Mouse (Mus musculus) heart, embryonic 15.5 days (tissue): Measurements from ENCODE around the gene Gja5. TPM values are rescaled to one million over a fixed set of nuclear protein-coding genes. Genes with fewer than 3 reads are reported as not detected.

Experiments
- ATAC-seq: fragments of 200-750 bp; cut with Nextera tagmentation; replicated peaks from 2 replicates; pipeline ENCODE4 v1.8.0; 2017; ENCODE audit warnings: low read depth, moderate TSS enrichment; ENCODE audit not compliant: insufficient number of reproducible peaks, insufficient read depth, low FRiP score
- H3K27ac ChIP-seq: fragments of 300-500 bp; sonication (generic); 2 replicates; pipeline ENCODE4 v1.5.1; 2015; ENCODE audit warnings: mild to moderate bottlenecking, inconsistent platforms
- H3K27me3 ChIP-seq: fragments of 300-500 bp; sonication (generic); 2 replicates; pipeline ENCODE4 v1.6.1; 2015; ENCODE audit warnings: inconsistent platforms
- H3K36me3 ChIP-seq: fragments of 300-500 bp; sonication (generic); 2 replicates; pipeline ENCODE4 v1.6.1; 2015; ENCODE audit warnings: mild to moderate bottlenecking, inconsistent platforms
- H3K4me1 ChIP-seq: fragments of 300-500 bp; sonication (generic); replicated peaks from 2 replicates; pipeline ENCODE4 v1.6.1; 2015; ENCODE audit warnings: inconsistent platforms
- H3K4me2 ChIP-seq: fragments of 300-500 bp; sonication (generic); 2 replicates; pipeline ENCODE4 v1.6.1; 2015; ENCODE audit warnings: inconsistent platforms, mild to moderate bottlenecking, moderate library complexity
- H3K4me3 ChIP-seq: fragments of 300-500 bp; sonication (generic); 2 replicates; pipeline ENCODE4 v1.5.1; 2015; ENCODE audit warnings: mild to moderate bottlenecking, inconsistent platforms
- H3K9ac ChIP-seq: fragments of 300-500 bp; sonication (generic); 2 replicates; pipeline ENCODE4 v1.6.1; 2015; ENCODE audit warnings: mild to moderate bottlenecking, inconsistent platforms
- H3K9me3 ChIP-seq: fragments of 300-500 bp; sonication (generic); replicated peaks from 2 replicates; pipeline ENCODE4 v1.6.1; 2016; ENCODE audit warnings: inconsistent platforms
- WGBS: fragments of 180-500 bp; shearing (Covaris S2); methylation state at CpG from one replicate; pipeline ENCODE4 v1.1.7; 2015; ENCODE audit warnings: mixed read lengths; 5-methylcytosine and 5-hydroxymethylcytosine counted together
- polyA plus RNA-seq: library from polyadenylated mRNA; unstranded; fragments of >200 nt; fragmentation: Nextera tagmentation; extraction: Ambion mirVana; gene quantifications from 2 replicates; pipeline ENCODE4 v1.2.1, GENCODE M21; 2015

Gene Gja5
- polyA plus RNA-seq, 1 experiment from 2014 or later, result 78.7 TPM

DNA sequence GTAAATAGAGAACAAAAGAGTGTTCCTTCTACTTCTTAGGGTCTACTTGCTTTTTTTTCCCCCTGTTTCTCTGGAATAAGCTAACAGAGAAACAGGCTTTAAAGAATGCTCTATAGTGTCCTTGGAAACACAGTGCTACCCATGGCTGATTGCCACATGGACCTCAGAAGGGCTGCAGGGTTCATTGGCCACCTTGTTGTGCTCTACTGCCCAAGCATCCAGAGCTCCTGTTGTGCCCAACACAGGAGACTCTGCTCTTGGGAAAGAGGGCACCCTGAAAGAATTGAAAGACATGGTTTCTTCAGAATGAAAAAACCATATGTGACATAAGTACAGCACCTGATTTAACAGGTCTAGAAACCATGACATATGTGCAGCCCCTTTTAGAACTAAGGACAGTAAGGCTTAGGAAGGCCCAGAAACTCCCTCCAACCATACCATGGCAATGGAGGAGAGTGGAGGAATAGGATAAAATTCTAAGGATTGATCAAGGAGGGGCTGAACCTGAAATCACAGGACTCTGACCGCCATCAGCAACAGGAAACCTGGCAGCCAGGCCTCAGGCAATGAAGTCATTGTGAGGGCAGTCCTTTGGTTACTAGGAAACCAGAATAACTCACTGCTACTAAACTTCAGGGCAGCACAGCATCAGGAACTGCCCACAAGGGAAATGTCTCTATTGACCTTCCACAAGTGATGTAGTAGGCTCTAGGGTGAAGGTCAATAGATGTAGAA lies 200.4 kb downstream of the Gja5 start:
- H3K27me3 ChIP-seq, result no peaks in the 10 kb centered on the region
- no peaks in the 10 kb centered on the region for H3K36me3 ChIP-seq
- no peak for ATAC-seq
- no peak overlapping the region for H3K4me3 ChIP-seq
- no peak overlapping the region for H3K9ac ChIP-seq
- 66% methylated on average over 1 of the region's 1 CpGs for WGBS
- H3K4me1 ChIP-seq, result peaks cover 15% of the 10 kb centered on the region
- no peak overlapping the region for H3K4me2 ChIP-seq
- no peak overlapping the region for H3K27ac ChIP-seq
- peaks cover 3% of the 10 kb centered on the region; the same call in 1 of the 2 replicates for H3K9me3 ChIP-seq

DNA sequence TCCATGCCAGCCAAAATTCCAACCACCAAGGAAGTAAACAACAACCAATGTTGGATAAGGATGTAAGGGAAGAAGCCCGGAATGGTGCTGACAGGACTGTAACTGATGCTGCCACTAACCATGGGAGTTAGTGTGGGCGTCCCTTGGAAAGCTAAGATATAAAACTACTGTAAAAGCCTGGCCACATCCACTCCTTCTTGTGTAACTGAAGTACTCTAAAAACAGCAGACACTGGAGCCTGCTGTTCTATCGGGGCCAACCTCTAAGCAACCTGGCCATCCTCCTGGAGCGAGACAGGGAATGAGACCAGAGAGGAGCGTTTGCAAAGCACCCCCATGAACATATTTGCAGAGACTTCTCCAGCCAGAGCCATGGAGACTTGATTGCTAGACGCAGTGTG lies 213.0 kb downstream of the Gja5 start:
- ATAC-seq, result no peak
- H3K9me3 ChIP-seq, result no peaks in the 10 kb centered on the region; the same call in 1 of the 2 replicates
- H3K4me2 ChIP-seq, result no peak overlapping the region
- H3K4me1 ChIP-seq, result no peaks in the 10 kb centered on the region
- H3K4me3 ChIP-seq, result no peak overlapping the region
- H3K36me3 ChIP-seq, result no peaks in the 10 kb centered on the region
- no peak overlapping the region for H3K9ac ChIP-seq
- no peak overlapping the region for H3K27ac ChIP-seq
- 71% methylated on average over 6 of the region's 6 CpGs for WGBS
- no peaks in the 10 kb centered on the region for H3K27me3 ChIP-seq

DNA sequence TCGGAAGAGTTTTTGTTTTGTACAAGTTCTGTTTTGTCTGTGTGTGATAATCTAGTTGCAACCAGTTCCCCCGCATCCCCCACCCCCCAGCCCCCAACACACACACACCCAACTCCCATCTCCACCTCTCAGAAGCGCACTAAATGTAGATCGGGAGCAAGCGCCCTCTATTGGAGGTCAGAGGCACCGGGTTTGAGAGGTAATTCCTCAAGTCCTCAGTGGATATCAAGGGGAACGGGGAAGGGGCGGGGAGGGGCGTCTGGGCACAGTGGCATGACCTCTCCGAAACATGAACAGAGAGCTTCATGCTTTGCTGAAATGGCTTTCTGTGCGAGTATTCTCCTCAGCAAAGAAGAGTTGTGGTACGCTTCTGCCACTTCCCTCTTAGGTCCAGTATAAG lies 213.8 kb downstream of the Gja5 start:
- Histone ChIP-seq H3K27ac (no peak overlapping the region), H3K4me2 (no peak overlapping the region), H3K9ac (no peak overlapping the region), H3K4me3 (no peak overlapping the region), H3K9me3 (no peaks in the 10 kb centered on the region; the same call in 1 of the 2 replicates), H3K36me3 (no peaks in the 10 kb centered on the region), H3K27me3 (no peaks in the 10 kb centered on the region), H3K4me1 (peaks cover 3% of the 10 kb centered on the region; the same call in 1 of the 2 replicates)
- WGBS, result 45% methylated on average over 12 of the region's 12 CpGs
- no peak for ATAC-seq

DNA sequence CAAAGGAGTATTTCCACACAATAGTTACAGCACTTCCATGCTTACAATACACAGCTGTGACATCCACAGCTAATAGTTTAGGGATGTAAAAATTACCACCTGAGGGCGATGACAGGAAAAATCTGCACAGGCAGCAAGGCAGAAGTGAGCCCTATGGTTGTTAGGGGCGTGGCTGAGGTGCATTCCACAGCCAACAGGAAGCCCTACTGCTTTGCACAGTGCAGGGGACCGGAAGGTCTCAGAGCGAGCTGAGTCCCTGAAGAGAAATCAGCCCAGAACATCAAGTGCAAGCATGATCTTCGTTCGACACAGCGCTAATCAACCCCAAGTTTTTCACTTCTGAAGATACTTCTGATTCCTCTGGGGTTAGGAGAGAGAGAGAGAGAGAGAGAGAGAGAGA lies 219.7 kb downstream of the Gja5 start:
- peak; percentile 84; the same call in 1 of the 2 replicates for ATAC-seq
- H3K4me3 ChIP-seq, result no peak overlapping the region
- WGBS, result 20% methylated on average over 7 of the region's 7 CpGs
- no peaks in the 10 kb centered on the region for H3K36me3 ChIP-seq
- H3K27me3 ChIP-seq, result no peaks in the 10 kb centered on the region
- peaks cover 10% of the 10 kb centered on the region for H3K4me1 ChIP-seq
- H3K4me2 ChIP-seq, result 0 out of 2 replicates have a peak overlapping the region, but pooled peaks have one; percentile 15
- H3K9ac ChIP-seq, result no peak overlapping the region
- no peaks in the 10 kb centered on the region for H3K9me3 ChIP-seq
- H3K27ac ChIP-seq, result no peak overlapping the region; the same call in 1 of the 2 replicates

Other genes with a start within 250 kb of the Gja5 start
- gene Ankrd35, start 234.6 kb upstream of the Gja5 start, polyA plus RNA-seq, result 0.31 and 0.56 TPM in 2 replicates
- gene Pias3, start 208.3 kb upstream of the Gja5 start, polyA plus RNA-seq, result 33.2 and 43.7 TPM in 2 replicates
- gene Nudt17, start 196.1 kb upstream of the Gja5 start, polyA plus RNA-seq, result 6.6 and 7.0 TPM in 2 replicates
- 23.6 and 28.6 TPM in 2 replicates for gene Polr3c, start 177.1 kb upstream of the Gja5 start, polyA plus RNA-seq
- gene Rnf115, start 177.0 kb upstream of the Gja5 start, polyA plus RNA-seq, result 33.4 and 40.5 TPM in 2 replicates
- gene Pdzk1, start 75.4 kb upstream of the Gja5 start, polyA plus RNA-seq, result 0.38 TPM in 1 of 2 replicates, not detected in the other
- gene Cd160, start 75.3 kb upstream of the Gja5 start, polyA plus RNA-seq, result 0.60 and 4.0 TPM in 2 replicates
- gene Gpr89, start 653 bp downstream of the Gja5 start, polyA plus RNA-seq, result 24.6 and 28.6 TPM in 2 replicates
- gene Gja8, start 21.3 kb downstream of the Gja5 start, polyA plus RNA-seq, result not detected in 2 replicates